Mouse (Mus musculus): ENCODE measurements at regions not wholly inside any gene's neighbourhood (a gene's known extent, or its start where the extent isn't known, plus 50 kb on each side); places are given as distances from the start of the nearest gene placed in this dataset.
"Not testable (repeated sequence)": the region's sequence is repeated elsewhere in the genome, so short reads cannot be mapped to it uniquely, and the experiment has no call there.

- TF ChIP-seq CTCF (IDR thresholded peaks at IDR 0.05); POLR2A (IDR thresholded peaks at IDR 0.05; ENCODE audit: insufficient read depth, low read depth, low read length); EP300 (IDR thresholded peaks at IDR 0.05; ENCODE audit: insufficient read depth, low read depth, low read length): not testable (repeated sequence)
Measured at GRCm38 (mm10) chr7:106529433-106530102, 150.8 kb downstream of the Olfr693 start.
